Mouse (Mus musculus) cerebellum, adult 2 months (tissue): ENCODE measurements at regions not wholly inside any gene's neighbourhood (a gene's known extent, or its start where the extent isn't known, plus 50 kb on each side); places are given as distances from the start of the nearest gene placed in this dataset.

ENCODE experiments used
- CTCF ChIP-seq: fragments of 200-500 bp; IDR thresholded peaks from 2 replicates; pipeline ENCODE4 v1.5.1; 2011; ENCODE audit warnings: low read depth, mild to moderate bottlenecking, control low read depth, low read length, moderate library complexity, borderline replicate concordance; ENCODE audit not compliant: insufficient read depth
- POLR2A ChIP-seq: fragments of 200-500 bp; IDR thresholded peaks from 2 replicates; pipeline ENCODE4 v1.6.1; 2011; ENCODE audit warnings: low read length, control low read depth, borderline replicate concordance; ENCODE audit not compliant: insufficient read depth

GRCm38 (mm10) chr3:102383671-102384070 is 86.0 kb upstream of the Ngf start:
- no peak for TF ChIP-seq POLR2A
- TF ChIP-seq CTCF: no peak
